Mouse (Mus musculus) heart, postnatal 25 days (tissue): ENCODE measurements around the gene Macrod2. TPM values are rescaled to one million over a fixed set of nuclear protein-coding genes. Genes with fewer than 3 reads are reported as not detected.

Experiments used
- DNase-seq: peaks from one replicate; pipeline ENCODE4 v3.0.0; 2022; ENCODE audit warnings: low spot score
- intact Hi-C: fragments of 180-260 bp; cut with DNase I; formaldehyde crosslinking; loops from one replicate; pipeline ENCODE4 v1.15.1; 2025
- total RNA-seq, 2 experiments: library from RNA; stranded (reverse); gene quantifications; 2 replicates each; pipeline ENCODE4 v1.2.3; 2021

The Macrod2 gene
- total RNA-seq, 2 experiments from 2014 or later, result 8.9 to 9.0 TPM

DNA sequence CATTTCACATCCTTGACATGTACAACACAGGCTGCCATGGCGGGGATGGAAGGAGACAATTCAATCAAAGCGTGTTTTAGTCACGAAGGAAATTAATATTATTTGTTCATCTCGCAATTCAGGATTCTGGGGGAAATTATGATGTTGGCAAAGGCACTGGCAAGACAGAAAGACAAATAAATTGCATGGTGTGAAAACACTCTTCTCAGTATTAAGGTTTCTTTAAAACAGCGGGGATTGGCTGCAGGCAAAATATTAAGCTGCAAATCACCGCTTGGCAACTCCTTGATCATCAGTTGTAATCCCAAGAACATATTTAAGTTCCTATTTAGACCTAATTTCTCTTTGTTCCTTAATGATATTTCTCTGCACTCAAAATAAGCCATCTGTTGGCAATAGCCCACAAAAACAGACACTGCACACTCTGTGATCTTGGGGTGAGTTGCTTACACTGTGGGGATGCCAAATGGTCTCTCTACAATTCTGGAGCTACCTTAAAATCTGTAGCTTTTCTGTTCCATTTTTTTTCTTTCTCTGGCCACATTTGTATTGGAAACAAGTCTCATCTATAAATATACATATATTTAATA lies 1466.7 kb downstream of the Macrod2 start:
- DNase-seq, result no peak
- intact Hi-C loops, result no loop called here

DNA sequence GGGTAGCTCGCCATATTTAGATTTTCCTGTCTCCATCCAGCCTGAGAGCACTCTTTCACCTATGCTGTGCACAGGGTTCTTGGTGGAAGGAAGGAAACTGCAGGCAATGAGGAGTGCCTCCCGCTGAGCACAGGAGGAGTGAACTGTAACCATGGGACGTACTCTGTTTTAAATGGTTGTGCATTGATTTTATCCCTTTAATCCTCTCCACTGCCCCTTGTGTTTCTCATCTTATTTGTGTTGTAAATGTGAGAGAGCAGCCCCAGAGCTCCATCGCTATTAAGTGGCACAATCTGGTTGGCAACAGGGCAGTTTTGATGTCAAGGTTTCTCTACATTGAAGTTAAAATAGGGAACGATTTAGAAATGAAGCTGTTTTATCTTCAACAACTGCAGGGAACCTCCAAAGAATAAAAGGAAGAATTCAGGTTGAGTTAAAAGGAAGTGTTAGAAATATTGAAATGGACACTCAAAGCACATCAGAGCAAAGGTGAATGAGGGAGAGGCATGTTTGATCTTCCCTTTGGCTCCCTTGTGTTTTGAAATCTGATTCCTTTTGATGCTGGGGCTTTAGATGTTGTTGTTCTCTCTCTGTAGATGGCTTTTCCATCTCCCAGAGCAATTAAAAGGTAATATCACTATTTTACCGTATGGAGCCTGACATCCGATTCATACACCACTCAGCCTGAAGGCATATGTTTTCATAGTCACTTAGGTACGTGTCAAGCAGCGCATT lies 1467.6 kb downstream of the Macrod2 start:
- intact Hi-C loops, result no loop called here
- no peak for DNase-seq

DNA sequence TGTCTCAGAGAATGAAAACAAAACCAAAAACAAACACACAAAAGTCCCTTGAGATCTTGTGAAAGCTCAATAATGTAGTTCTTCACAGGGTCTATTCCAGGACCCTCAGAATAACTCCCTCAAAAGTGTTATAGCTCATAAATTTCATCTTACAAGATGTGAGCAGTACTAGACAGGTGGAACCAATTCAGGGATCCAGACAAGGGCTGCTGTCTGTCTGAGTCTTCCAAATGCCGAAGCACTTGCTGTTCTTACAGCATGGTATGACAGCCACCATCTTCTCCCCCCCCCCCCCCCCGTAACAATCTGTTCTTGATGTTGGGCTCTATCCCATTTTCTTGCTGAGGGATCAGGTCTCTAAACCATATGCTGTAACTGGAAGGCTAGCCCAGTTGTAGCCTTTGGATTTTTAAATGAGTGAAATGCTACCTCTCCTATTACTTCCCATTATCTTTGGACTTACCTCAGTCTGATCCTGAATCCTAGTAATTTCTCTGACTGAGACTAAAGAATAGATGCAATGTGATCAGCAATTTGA lies 1468.6 kb downstream of the Macrod2 start:
- DNase-seq, result no peak
- intact Hi-C loops, result no loop called here

DNA sequence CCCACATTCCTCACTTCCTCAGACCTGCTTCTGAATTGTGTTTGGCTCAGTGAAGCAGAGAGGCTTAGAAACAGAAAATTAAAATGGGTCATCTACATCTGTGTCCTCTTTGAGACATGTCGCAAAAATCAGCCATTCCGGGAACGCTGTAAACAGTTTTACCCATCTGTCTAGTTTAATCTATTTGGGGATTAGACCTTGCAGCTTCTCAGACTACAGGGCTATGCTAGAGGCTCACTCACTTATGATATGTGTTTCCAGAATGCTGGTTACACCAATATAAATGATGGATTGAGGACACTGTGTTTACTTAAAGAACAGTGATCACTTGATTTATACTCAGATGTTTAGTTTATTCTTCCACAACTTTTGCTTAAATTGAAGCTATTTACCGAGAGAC lies 1475.8 kb downstream of the Macrod2 start:
- no peak for DNase-seq
- intact Hi-C loops, result no loop called here

DNA sequence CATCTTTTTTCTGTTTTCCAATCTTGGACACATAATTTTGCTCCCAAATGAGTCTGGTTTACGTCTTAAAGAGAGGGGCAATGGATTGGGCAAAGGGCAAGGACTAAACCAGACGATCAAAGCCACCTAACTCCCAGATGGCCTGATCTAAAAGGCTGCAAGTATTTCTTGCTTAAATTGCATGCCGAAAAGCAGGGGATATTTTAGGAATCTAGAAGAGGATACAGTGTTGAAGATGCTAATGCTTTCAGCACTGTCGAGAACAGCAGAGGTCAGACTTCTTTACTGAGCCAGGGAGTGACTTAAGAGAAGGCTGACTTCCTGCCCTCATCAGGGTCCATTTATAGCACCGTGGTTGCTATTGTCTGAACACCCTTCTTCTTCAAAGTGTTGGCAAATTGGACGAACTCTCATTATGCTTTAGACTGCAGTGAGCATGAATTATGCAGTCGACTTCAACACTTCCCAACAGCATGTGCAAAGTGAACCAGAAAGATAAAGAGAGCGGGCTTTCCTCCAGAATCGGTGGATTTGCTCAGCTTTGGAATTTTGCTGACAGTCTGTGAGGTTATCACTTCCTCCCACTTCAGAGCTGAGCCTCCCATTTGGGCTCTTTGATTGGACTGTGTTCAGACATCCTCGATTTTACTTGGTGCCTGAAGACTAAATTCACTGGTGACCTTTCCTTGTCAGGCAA lies 1481.2 kb downstream of the Macrod2 start:
- intact Hi-C loops, result no loop called here
- no peak for DNase-seq

DNA sequence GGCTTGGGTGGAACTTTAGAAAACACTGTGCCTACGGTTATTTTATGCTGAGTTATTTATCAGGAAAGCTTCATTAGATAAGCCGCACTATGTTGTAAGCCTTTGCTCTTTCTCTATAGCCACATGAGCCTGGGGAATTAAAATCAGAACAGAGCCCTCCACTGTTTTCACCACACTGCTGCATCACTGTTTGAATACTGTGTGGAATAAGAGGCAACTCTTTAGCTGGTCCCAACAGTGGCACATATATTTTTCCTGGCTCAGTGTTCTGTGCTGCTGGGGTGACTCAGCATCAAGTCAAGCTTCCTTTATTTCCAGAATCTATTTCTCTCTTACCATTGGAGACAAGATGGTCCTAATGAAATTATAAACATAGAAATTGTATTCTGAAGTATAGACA lies 1481.8 kb downstream of the Macrod2 start:
- intact Hi-C loops, result no loop called here
- no peak for DNase-seq

DNA sequence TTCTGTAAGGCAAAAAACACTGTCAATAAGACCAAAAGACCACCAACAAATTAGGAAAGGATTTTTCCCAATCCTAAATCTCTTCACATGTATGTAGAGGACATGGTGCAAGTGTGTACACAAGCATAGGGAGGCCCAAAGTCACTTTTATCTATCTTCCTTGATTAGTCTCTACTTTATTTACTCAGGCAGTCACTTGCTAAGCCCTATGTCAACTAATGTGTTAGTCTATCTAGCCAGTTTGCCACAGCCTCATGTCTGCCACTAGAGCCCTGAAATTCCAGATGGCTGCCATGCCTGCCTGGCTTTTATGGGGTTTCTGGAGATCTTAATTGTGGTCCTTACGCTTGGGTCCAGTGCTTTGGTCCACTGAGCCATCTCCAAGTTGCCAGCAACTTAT lies 1483.4 kb downstream of the Macrod2 start:
- intact Hi-C loops, result no loop called here
- no peak for DNase-seq

DNA sequence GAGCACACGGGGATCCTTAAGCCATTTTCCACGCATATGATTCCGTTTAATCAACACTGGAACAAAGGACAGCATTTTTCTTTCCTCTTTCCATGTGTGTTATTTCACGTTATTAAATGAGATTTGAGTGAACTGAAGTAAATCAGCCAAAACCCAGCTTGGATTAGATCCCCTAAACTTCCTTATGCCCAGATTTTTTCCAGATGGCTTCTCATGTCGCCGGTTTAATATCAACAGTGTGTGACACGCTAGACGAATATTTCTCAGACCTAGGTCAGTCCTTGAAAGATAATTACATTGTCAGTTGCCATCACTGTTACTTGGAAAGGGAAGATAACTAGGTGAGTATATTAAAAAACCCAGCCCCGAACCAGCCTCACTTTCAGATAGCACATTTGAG lies 1484.6 kb downstream of the Macrod2 start:
- intact Hi-C loops, result no loop called here
- no peak for DNase-seq

DNA sequence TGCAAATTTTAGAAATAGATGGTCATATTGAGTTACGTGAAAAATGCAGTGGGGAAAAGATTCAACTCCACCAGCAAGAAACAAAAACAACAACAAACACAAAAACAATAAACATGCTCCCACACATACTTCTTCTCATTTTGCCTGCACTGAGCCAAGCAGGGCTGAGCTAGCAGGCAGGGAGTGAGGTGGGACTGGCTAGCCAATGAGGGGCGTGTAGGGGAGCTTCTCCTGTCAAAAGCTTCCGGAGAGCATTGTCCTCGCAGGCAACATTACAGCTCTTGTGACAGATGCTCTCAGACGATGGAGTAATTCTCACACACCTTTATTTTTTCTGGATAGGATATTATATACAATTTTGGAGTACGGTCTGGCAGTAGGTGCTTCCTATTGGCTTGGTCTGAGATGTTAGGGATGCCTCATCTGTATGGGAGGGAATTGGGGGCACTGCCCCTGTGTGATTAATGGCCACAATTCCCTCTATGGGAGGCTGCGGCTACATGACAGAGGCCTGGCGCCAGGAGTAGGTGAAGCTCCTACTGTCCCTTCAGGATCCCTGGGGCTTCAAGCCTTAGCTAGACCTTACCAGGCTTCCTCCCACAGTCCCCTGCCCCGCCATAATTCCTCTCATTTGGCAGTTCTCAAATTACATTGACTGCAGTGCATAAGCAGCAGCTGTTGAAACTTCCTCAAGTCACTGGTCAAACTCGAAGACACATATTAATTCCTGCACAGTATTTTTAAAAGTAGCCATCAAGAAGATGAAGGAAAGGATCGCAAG lies 1491.8 kb downstream of the Macrod2 start:
- DNase-seq, result no peak
- intact Hi-C loops, result no loop called here

DNA sequence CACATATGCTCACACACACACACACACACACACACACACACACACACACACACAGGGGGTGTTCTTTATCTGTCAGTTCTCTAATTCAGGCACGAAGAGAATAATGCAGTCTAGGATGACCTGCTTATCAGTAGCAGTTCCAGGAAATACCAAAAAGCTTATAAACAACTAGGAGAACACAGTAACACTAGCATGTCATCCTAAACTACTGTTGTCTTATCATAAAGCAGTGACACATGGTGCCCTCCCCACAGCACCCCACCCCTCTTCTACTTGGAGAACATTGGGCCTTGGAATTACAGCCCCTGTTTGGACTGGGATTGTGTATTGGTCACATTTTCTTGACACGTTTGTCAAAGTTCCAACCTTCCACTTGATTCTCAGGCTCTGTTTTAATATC lies 1494.4 kb downstream of the Macrod2 start:
- intact Hi-C loops, result no loop called here
- DNase-seq, result no peak

DNA sequence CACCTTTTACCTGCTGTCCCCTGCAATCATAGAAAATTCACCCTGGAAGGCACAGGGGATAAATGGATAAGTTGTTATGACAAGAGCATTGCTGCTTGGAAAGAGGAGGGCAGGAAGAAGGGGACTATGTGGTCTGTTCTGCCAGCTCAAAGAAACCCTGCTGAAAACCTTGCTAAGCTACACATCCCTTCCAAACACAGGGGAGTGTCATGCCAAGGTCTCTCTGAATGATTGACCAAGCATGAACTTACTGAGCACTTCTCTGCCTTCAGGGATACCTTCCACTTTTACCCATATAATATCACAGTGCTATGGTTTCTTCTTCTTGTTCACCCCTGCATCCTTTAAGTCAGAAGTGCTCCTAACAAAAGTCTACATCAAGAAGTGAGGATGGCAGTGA lies 1502.8 kb downstream of the Macrod2 start:
- no peak for DNase-seq
- intact Hi-C loops, result no loop called here

DNA sequence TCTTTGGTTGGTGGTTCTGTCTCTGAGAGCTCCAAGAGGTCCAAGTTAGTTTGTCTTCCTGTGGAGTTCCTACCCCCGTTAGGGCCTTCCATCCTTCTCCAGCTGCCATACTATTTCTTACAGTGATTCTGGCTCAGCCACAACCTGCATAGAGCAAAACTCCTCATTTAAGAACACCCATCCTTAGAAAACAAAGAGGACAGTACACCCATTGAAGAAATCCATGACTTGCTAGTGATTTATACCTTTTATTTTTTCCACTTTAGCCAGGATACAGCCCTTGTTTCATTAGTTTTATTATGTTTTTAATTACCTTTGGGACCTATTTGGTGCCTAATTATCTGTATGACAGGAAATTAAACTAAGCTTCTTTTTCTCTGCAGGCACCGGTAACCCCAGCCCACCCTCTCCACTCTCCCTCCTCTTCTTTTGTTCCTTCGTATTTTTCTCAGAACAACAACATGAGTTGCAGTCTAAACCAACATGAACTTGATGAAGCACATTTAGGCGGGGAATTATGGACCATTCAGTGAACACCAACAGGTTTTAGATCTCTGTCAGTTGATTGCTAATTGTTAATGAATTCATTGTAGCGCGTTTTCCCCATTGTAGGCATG lies 1516.8 kb downstream of the Macrod2 start:
- intact Hi-C loops, result no loop called here
- no peak for DNase-seq

DNA sequence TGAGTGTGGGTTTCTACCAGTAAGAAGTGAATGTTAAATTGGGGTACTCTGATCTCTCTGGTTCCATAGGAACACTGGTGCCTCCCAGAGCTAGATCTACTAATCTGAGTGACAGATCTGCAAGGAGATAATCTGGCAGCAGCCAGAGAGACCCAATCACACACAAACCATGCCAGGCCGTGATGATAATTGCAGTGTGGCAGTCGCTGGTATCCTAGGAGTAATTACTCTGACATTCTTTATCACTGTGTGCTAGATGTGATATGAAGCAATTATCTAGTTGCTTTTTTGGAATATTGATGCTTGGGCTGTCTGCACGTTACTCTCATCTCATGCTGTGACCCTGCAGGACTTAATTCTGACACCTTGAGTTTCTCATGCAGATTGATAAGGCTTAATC lies 1518.4 kb downstream of the Macrod2 start:
- intact Hi-C loops, result no loop called here
- DNase-seq, result no peak

DNA sequence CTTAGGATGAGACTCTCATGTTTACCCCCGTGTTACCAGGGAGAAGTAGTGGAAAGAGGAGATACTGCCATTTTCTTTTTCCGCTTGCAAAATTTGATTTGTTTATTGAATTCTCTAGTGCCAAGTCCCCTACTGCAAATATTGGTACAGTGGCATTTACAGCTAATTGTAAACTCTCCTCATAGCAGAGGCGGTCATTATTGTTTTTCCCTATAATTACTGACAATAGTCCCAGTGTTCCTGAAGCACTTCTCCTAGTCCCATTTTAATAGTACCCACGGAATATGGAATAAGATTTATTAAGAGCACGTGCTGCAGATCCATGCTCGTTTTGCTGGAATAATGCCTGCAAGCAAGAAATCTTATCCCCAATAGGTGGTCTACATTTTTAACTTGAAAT lies 1518.8 kb downstream of the Macrod2 start:
- intact Hi-C loops, result no loop called here
- DNase-seq, result no peak

DNA sequence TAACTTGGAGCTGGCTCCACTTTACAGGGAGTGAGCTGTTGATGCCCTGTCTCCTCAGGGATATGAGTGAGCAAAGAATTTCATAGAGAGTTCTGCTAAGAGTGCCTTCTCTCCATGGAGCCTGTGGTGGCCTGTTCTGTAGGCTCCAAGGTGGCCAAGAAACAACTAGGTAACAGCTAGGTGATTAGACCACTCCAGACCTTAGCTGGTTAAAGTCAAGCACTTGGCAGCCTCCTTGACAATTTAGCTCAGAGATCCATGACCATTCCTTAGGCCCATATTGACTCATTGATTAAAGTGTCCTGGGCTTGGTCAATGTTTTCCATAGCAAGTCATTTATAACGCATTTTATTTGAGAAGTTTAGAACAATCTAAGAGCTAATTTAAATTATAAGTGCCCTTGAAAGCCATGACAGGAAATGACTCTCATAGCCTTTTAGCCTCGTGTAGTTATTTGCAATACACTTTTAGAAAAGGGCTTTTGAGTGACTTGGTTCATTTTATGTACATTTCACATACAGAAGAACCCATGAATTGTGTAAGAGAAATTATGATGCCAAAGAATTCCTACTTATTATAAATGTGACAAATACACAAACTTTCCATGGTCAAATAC lies 1525.4 kb downstream of the Macrod2 start:
- DNase-seq, result no peak
- intact Hi-C loops, result no loop called here

DNA sequence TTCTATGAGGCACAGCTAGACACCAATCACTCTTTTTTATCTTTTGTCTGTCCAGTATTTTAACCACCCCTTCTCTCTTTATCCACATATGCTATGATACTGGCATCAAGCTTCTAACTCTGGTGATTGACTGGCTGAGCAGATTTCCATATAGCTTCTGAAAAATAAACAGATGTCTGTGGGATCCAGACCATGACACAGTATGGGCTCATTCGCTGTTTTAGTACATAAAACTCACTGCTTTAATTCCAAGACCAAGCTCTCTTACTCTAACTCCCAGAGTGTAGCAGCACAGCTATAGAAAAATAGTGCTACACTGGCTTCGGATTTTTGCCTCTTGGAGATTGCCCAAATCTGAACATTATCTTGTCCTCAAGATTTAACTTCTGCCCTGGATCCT lies 1540.0 kb downstream of the Macrod2 start:
- intact Hi-C loops, result no loop called here

DNA sequence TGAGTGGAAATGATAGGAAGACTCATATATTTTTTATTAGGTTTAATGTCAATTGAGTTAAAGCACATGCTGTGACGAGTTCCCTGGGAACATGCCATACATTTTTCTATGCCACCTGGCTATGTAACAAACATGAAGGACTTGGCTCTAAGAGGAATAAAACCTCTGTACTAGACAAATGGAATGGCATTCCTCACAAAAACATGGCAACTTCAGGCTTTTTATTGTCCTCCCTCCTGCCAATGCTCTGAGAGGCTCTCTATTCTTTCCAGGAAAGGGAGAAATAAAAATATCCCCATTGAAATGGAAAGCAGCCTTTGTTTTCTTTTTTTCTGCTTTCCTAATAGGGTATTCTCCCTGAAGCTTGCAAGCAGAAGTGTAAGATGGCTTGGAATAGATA lies 1559.7 kb downstream of the Macrod2 start:
- DNase-seq, result no peak
- intact Hi-C loops, result no loop called here

More for the DNA sequence above, 1540.0 kb downstream of the Macrod2 start:
- DNase-seq, result no peak

DNA sequence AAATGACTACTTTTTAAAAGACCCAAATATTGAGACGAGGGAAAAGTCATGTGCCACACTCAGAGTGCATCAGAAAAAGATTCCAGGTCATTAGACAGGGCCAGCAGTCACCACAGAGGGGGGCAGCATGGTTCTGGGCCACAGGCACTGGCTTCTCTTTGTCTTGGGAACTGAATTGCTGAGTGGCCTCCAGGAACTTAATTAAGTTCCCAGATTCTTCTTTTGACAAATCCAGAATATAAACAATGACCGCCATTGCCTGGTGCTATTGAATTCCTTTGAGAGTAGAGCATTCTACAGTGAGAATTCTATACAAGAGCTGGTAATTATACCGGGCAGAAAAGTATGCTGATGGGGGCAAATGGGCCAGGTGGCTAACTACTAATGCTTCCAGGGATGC lies 1560.1 kb downstream of the Macrod2 start:
- intact Hi-C loops, result no loop called here
- DNase-seq, result no peak

DNA sequence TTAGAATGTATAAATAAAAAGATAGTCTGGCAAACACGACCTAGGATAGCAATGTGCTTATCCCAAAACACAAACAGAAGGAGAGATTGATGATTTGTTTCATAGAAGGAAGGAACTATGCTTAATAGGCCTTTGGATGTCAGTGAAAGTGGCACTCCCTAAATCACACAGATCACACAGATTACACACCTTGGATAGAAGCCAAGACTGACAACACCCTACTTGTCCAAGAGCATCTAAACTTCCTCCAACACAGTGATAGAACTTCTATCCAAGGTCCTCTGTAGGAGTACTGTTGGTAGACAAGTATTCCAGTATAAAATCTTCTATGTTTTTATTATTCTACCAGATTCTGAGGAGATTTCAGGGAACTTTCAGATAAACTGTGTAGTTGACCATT lies 1567.8 kb downstream of the Macrod2 start:
- intact Hi-C loops, result no loop called here
- no peak for DNase-seq
